Mouse (Mus musculus): Measurements from ENCODE around the gene Gm20671. TPM values are rescaled to one million over a fixed set of nuclear protein-coding genes. Genes with fewer than 3 reads are reported as not detected.

Gene Gm20671
- polyA plus RNA-seq, 1 experiment from 2014 or later, result not detected

GRCm38 (mm10) chr5:32711485-32711884 lies 115.4 kb downstream of the Gm20671 start:
- Histone ChIP-seq H3K4me2 (replicated peaks; ENCODE audit: low read depth, low read length) (no peak overlapping the region), H3K36me3 (ENCODE audit: insufficient read depth, low read length) (no peaks in the 10 kb centered on the region), H3K9me3 (ENCODE audit: low read length) (no peaks in the 10 kb centered on the region), H3K27me3 (replicated peaks; ENCODE audit: insufficient read depth, low read length) (no peaks in the 10 kb centered on the region), H3K9ac (replicated peaks; ENCODE audit: low read depth) (no peak overlapping the region), H3K4me1 (ENCODE audit: insufficient read depth, low read depth, low read length) (peaks cover 3% of the 10 kb centered on the region; the same call in 1 of the 2 replicates), H3K27ac (ENCODE audit: low read length) (no peak overlapping the region), H3K4me3 (ENCODE audit: low read depth, low read length) (no peak overlapping the region)
- DNase-seq (ENCODE audit: low spot score) (no peak), ATAC-seq (no peak)
- WGBS, result 66% methylated on average over 5 of the region's 5 CpGs
- TF ChIP-seq CTCF (IDR thresholded peaks at IDR 0.05) (no peak), EP300 (IDR thresholded peaks at IDR 0.05) (no peak)

- TF ChIP-seq EP300 (IDR thresholded peaks at IDR 0.05), result no peak
- TF ChIP-seq CTCF (IDR thresholded peaks at IDR 0.05), result no peak
- Histone ChIP-seq H3K4me1 (ENCODE audit: insufficient read depth, low read depth, low read length) (no peaks in the 10 kb centered on the region), H3K36me3 (ENCODE audit: insufficient read depth, low read length) (no peaks in the 10 kb centered on the region), H3K9me3 (ENCODE audit: low read length) (no peaks in the 10 kb centered on the region), H3K4me3 (ENCODE audit: low read depth, low read length) (no peak overlapping the region), H3K9ac (replicated peaks; ENCODE audit: low read depth) (no peak overlapping the region), H3K27ac (ENCODE audit: low read length) (no peak overlapping the region), H3K4me2 (replicated peaks; ENCODE audit: low read depth, low read length) (no peak overlapping the region), H3K27me3 (replicated peaks; ENCODE audit: insufficient read depth, low read length) (no peaks in the 10 kb centered on the region)
- WGBS, result 45% methylated on average over 2 of the region's 2 CpGs
- no peak for DNase-seq (ENCODE audit: low spot score)
- no peak for ATAC-seq
Observed at GRCm38 (mm10) chr5:32706226-32706780, 120.6 kb downstream of the Gm20671 start.

- no peak for DNase-seq (ENCODE audit: low spot score)
- H3K9ac ChIP-seq (replicated peaks; ENCODE audit: low read depth), result no peak overlapping the region
- TF ChIP-seq EP300 (IDR thresholded peaks at IDR 0.05), result no peak
- TF ChIP-seq CTCF (IDR thresholded peaks at IDR 0.05), result no peak
- WGBS, result 56% methylated on average over 5 of the region's 5 CpGs
- ATAC-seq, result no peak
- no peaks in the 10 kb centered on the region for H3K36me3 ChIP-seq (ENCODE audit: insufficient read depth, low read length)
- no peaks in the 10 kb centered on the region for H3K4me1 ChIP-seq (ENCODE audit: insufficient read depth, low read depth, low read length)
- H3K27me3 ChIP-seq (replicated peaks; ENCODE audit: insufficient read depth, low read length), result no peaks in the 10 kb centered on the region
- no peak overlapping the region for H3K4me3 ChIP-seq (ENCODE audit: low read depth, low read length)
- H3K9me3 ChIP-seq (ENCODE audit: low read length), result no peaks in the 10 kb centered on the region
- no peak overlapping the region for H3K4me2 ChIP-seq (replicated peaks; ENCODE audit: low read depth, low read length)
- H3K27ac ChIP-seq (ENCODE audit: low read length), result no peak overlapping the region
Observed at GRCm38 (mm10) chr5:32697208-32697867, 129.6 kb downstream of the Gm20671 start.

- Histone ChIP-seq H3K9me3 (ENCODE audit: low read length) (no peaks in the 10 kb centered on the region), H3K4me1 (ENCODE audit: insufficient read depth, low read depth, low read length) (no peaks in the 10 kb centered on the region), H3K4me3 (ENCODE audit: low read depth, low read length) (no peak overlapping the region), H3K27me3 (replicated peaks; ENCODE audit: insufficient read depth, low read length) (no peaks in the 10 kb centered on the region), H3K9ac (replicated peaks; ENCODE audit: low read depth) (no peak overlapping the region), H3K36me3 (ENCODE audit: insufficient read depth, low read length) (no peaks in the 10 kb centered on the region), H3K4me2 (replicated peaks; ENCODE audit: low read depth, low read length) (no peak overlapping the region), H3K27ac (ENCODE audit: low read length) (no peak overlapping the region)
- DNase-seq (ENCODE audit: low spot score) (peak; percentile 63), ATAC-seq (no peak)
- 34% methylated on average over 2 of the region's 2 CpGs for WGBS
- no peak for TF ChIP-seq EP300 (IDR thresholded peaks at IDR 0.05)
- no peak for TF ChIP-seq CTCF (IDR thresholded peaks at IDR 0.05)
Observed at GRCm38 (mm10) chr5:32693411-32693810, 133.5 kb downstream of the Gm20671 start.

Other genes starting within 250 kb of the Gm20671 start
- gene Yes1, start 215.9 kb downstream of the Gm20671 start, polyA plus RNA-seq (2015; fragmentation: Nextera tagmentation; extraction: Ambion mirVana), result 28.5 and 35.5 TPM in 2 replicates
- gene Pisd, start 41.5 kb downstream of the Gm20671 start, polyA plus RNA-seq (2015; fragmentation: Nextera tagmentation; extraction: Ambion mirVana), result 67.0 and 72.7 TPM in 2 replicates
- gene Prr14l, start 27.1 kb upstream of the Gm20671 start, polyA plus RNA-seq (2015; fragmentation: Nextera tagmentation; extraction: Ambion mirVana), result 5.2 and 9.6 TPM in 2 replicates
- gene Depdc5, start 36.6 kb upstream of the Gm20671 start, polyA plus RNA-seq (2015; fragmentation: Nextera tagmentation; extraction: Ambion mirVana), result 7.3 and 7.5 TPM in 2 replicates
- gene Ywhah, start 191.7 kb upstream of the Gm20671 start, polyA plus RNA-seq (2015; fragmentation: Nextera tagmentation; extraction: Ambion mirVana), result 242 and 276 TPM in 2 replicates

Data from lung, postnatal 0 days (tissue).